Mouse (Mus musculus) bone marrow macrophage, adult 2 months (primary cell): ENCODE data around the gene Mkrn3.

Experiments
- CTCF ChIP-seq: IDR thresholded peaks from 2 replicates; pipeline ENCODE4 v1.5.1; 2012; ENCODE audit warnings: low read depth, mild to moderate bottlenecking, low read length, moderate library complexity
- POLR2A ChIP-seq: IDR thresholded peaks from 2 replicates; pipeline ENCODE4 v1.6.1; 2012; ENCODE audit warnings: mild to moderate bottlenecking, low read depth, low read length, borderline replicate concordance

GRCm38 (mm10) chr7:62418346-62418745, 1.6 kb downstream of the Mkrn3 start:
- TF ChIP-seq CTCF = no peak
- TF ChIP-seq POLR2A = no peak
